Mouse (Mus musculus): ENCODE measurements at regions not wholly inside any gene's neighbourhood (a gene's known extent, or its start where the extent isn't known, plus 50 kb on each side); places are given as distances from the start of the nearest gene placed in this dataset.

GRCm38 (mm10) chr17:76484130-76484529 lies 932.4 kb upstream of the Fam98a start:
- H3K27me3 ChIP-seq = no peaks in the 10 kb centered on the region
- 65% methylated on average over 2 of the region's 2 CpGs for WGBS
- no peaks in the 10 kb centered on the region for H3K36me3 ChIP-seq
- H3K9me3 ChIP-seq = no peaks in the 10 kb centered on the region
- H3K4me2 ChIP-seq (replicated peaks) = no peak overlapping the region
- no peaks in the 10 kb centered on the region for H3K4me1 ChIP-seq
- no peak overlapping the region for H3K4me3 ChIP-seq
- H3K9ac ChIP-seq (replicated peaks) = no peak overlapping the region
- no peak for ATAC-seq (replicated peaks)
- H3K27ac ChIP-seq (replicated peaks) = no peak overlapping the region

GRCm38 (mm10) chr17:76451296-76451834 lies 899.6 kb upstream of the Fam98a start:
- 0 out of 2 replicates have a peak, but pooled peaks have one; percentile 23 for ATAC-seq (replicated peaks)
- Histone ChIP-seq H3K27ac (replicated peaks) (no peak overlapping the region), H3K36me3 (no peaks in the 10 kb centered on the region), H3K4me3 (no peak overlapping the region), H3K9ac (replicated peaks) (no peak overlapping the region), H3K27me3 (no peaks in the 10 kb centered on the region), H3K4me1 (no peaks in the 10 kb centered on the region), H3K4me2 (replicated peaks) (no peak overlapping the region), H3K9me3 (no peaks in the 10 kb centered on the region)
- WGBS = 13% methylated on average over 4 of the region's 4 CpGs
